Mouse (Mus musculus) spleen, postnatal 10 days (tissue): ENCODE results near the gene Aldh4a1.

Experiments
- DNase-seq, 2 experiments: peaks; one replicate each; pipeline ENCODE4 v3.0.0; 2021 to 2022; ENCODE audit warnings: low spot score in 2 of 2

Gene Aldh4a1

GRCm38 (mm10) chr4:139619765-139620164 lies 2.9 kb upstream of the Aldh4a1 start:
- no peak for DNase-seq

GRCm38 (mm10) chr4:139623434-139624115 lies 909 bp downstream of the Aldh4a1 start:
- no peak for DNase-seq

- no peak for DNase-seq
These were observed 1.4 kb downstream of the Aldh4a1 start for GRCm38 (mm10) chr4:139624116-139624489.

GRCm38 (mm10) chr4:139624706-139625105 lies 2.0 kb downstream of the Aldh4a1 start:
- DNase-seq, result no peak

GRCm38 (mm10) chr4:139627361-139627760 lies 4.7 kb downstream of the Aldh4a1 start:
- no peak for DNase-seq

GRCm38 (mm10) chr4:139630171-139630570 lies 7.5 kb downstream of the Aldh4a1 start:
- DNase-seq, result no peak

GRCm38 (mm10) chr4:139631141-139631540 lies 8.5 kb downstream of the Aldh4a1 start:
- DNase-seq, result no peak

- DNase-seq, result no peak
These were observed 9.0 kb downstream of the Aldh4a1 start for GRCm38 (mm10) chr4:139631569-139632253.

- DNase-seq, result no peak
These were observed 9.6 kb downstream of the Aldh4a1 start for GRCm38 (mm10) chr4:139632254-139632580.

GRCm38 (mm10) chr4:139636373-139636772 lies 13.7 kb downstream of the Aldh4a1 start:
- DNase-seq, result peak; percentile 38 to 78

- DNase-seq, result no peak
These were observed 15.2 kb downstream of the Aldh4a1 start for GRCm38 (mm10) chr4:139637847-139638246.

- no peak for DNase-seq
These were observed 15.7 kb downstream of the Aldh4a1 start for GRCm38 (mm10) chr4:139638356-139638755.

GRCm38 (mm10) chr4:139639801-139640200 lies 17.1 kb downstream of the Aldh4a1 start:
- no peak for DNase-seq

- peak in 1 of 2 experiments; percentile 35 for DNase-seq
These were observed 17.7 kb downstream of the Aldh4a1 start for GRCm38 (mm10) chr4:139640333-139640732.

- DNase-seq, result no peak
These were observed 18.1 kb downstream of the Aldh4a1 start for GRCm38 (mm10) chr4:139640775-139641174.

GRCm38 (mm10) chr4:139641829-139642425 lies 19.3 kb downstream of the Aldh4a1 start:
- DNase-seq, result no peak

- peak; percentile 72 to 83 for DNase-seq
These were observed 21.3 kb downstream of the Aldh4a1 start for GRCm38 (mm10) chr4:139643972-139644371.

GRCm38 (mm10) chr4:139646916-139647315 lies 24.2 kb downstream of the Aldh4a1 start:
- no peak for DNase-seq

GRCm38 (mm10) chr4:139650086-139650743 lies 27.5 kb downstream of the Aldh4a1 start:
- no peak for DNase-seq

- no peak for DNase-seq
These were observed 28.2 kb downstream of the Aldh4a1 start for GRCm38 (mm10) chr4:139650907-139651306.

GRCm38 (mm10) chr4:139653238-139653637 lies 30.6 kb downstream of the Aldh4a1 start, which contains the start of gene Tas1r2:
Tas1r2 (plus strand) TSS chr4:139653538.
- DNase-seq, result no peak

- DNase-seq, result no peak
These were observed 39.2 kb downstream of the Aldh4a1 start for GRCm38 (mm10) chr4:139661897-139662296.
